Mouse (Mus musculus) ZHBTc4 (cell line): ENCODE results near the gene Ubxn11.
"Not testable (repeated sequence)": the region's sequence is repeated elsewhere in the genome, so short reads cannot be mapped to it uniquely, and the experiment has no call there.

ENCODE experiments used
- DNase-seq: peaks from one replicate; pipeline ENCODE4 v3.0.0-alpha.2; 2011; ENCODE audit warnings: low read depth, low spot score

Ubxn11 gene

DNA sequence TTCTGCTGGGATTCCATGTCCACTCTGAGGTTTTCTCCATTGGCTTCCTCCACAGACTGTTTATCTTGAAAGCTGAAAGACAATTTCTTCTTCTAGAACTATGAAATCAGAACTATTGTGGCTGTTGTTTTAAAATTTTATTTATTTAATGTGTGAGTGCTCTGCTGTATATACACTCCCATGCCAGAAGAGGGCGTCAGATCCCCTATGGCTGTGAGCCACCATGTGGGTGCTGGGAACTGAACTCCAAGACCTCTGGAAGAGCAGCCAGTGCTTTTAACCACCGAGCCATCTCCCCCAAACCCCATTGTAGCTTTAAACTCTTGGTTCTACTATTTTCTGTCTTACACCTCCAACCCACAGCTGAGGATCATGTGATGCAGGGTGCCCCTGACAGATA is 36.5 kb downstream of the Ubxn11 start:
- DNase-seq: peak; percentile 67

DNA sequence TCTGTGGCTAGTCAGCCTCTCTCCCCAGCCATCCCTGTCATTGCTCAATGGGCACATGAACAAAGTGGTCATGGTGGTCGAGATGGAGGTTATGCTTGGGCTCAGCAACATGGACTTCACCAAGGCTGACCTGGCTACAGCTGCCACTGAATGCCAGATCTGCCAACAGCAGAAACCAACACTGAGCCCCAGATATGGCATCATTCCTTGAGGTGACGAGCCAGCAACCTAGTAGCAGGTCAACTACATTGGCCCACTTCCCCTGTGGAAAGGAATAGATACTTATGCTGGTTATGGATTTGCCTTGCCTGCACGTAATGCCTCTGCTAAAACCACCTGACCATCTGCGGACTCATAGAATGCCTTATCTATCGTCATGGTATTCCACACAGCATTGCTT is 41.9 kb downstream of the Ubxn11 start:
- not testable (repeated sequence) for DNase-seq

DNA sequence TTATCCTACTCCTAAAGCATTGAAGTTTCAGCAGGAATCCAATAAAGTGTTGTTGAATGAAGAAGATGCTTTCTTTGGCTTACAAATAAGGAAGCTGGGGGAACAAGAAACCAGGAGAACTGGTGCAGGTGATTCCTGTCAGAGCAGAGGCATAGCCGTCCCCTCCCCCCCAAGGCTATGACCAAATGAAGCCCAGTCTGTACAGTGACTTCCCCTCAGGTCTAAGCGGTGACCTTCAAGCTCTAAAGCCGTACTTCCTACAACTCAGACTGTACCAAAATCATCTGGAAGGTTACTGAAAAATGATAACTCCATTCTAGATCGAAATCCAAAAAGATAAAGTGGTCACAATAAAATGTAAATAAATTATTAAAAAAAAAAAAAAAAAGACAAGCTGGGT is 47.0 kb downstream of the Ubxn11 start:
- peak; percentile 25 for DNase-seq

DNA sequence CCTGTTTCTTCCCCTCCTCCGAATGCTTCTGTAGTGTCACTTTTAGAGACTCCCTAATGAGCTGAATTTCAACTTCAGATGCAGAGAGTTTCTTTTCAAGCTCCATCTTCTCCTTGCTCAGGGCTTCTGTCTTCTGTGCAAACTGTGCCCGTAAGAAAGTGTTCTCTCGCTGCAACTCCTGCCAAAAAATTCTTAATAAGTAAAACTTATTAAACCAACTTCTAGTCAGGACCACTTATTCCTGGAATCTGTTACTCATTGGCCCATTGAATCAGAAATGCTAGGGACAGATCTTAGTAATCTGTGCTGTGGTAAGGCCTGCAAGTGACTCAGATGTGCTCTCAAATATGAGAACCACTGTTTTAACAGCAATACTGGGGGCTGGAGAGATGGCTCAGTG is 49.7 kb downstream of the Ubxn11 start:
- DNase-seq: no peak

DNA sequence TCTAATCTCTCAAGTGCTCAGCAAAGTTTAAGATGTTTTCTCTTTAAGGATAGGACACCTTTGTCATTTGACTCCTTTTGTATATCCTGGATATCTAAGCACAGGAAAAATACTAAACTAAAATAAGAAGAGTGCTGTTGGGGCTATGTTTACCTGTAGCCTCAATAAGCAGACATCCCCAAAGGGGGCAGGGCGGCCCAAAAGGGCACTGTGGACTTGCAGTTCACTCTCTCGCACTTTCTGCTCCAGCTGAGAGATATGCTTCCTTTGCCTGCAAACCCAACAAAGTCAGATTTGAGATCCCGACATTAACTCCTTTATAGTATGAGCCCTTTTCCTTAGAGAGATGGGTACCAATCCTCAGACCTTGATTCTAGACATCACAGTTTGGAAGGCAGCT is 51.3 kb downstream of the Ubxn11 start:
- DNase-seq: no peak

DNA sequence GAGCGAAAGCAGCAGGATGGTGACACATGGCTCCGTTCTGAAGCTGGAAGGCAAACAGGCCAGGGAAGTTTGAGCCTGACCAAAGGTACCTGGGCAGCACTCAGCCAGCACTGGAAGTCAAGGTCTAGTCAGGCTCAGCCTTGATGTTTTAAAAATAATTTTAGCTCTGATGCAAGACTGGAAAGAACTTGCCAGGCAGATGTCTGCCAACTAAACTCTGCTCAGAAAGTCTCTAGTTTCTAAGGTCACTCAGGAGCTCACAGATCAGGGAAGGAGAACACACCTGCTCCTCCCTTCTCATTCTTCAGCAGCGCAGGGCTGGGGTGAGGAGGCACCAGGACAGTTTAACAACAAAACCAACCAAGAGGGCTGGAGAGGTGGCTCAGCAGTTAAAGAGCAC is 52.0 kb downstream of the Ubxn11 start:
- DNase-seq: no peak

DNA sequence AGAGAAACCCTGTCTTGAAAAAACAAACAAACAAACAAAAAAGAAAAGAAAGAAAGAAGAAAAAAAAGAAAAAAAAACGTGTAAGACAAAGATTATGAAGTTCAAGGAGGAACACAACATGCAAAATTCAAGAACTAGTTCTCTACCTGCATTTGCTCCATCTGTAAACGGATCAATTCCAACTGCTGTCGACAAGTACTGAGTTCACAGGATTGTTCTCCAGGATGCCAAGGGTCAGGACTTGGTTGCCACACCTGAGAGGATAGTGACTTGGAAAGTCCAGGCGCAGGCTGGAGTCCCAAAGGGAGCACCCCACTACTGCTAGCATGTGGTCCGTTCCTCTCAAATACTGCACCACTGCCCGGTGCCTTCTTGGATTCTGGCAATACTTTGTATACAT is 53.2 kb downstream of the Ubxn11 start:
- no peak for DNase-seq

DNA sequence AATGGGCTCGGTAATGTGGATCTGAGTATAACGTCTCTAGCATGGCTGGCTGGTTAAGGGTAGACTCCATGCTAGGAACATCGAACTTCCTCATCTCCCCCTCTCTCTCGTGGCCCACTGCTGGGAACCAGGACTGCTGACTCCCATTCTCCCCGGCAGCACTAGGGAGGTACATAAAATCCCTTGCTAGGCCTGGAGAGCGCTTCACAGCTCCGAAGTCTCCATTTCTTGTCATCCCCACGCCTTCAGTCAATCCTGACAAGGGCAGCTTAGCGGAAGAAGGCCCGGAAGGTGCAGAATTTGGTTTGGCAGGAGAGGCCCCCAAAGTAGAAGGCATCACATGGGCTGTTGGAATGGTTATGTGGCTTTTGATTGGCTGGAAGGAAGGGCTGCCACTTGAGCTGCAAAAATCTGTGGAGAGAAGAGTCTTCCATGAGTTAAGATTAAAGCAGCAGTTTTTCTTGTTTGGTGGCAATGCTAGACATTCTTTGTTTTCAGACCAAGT is 53.6 kb downstream of the Ubxn11 start:
- DNase-seq: no peak

DNA sequence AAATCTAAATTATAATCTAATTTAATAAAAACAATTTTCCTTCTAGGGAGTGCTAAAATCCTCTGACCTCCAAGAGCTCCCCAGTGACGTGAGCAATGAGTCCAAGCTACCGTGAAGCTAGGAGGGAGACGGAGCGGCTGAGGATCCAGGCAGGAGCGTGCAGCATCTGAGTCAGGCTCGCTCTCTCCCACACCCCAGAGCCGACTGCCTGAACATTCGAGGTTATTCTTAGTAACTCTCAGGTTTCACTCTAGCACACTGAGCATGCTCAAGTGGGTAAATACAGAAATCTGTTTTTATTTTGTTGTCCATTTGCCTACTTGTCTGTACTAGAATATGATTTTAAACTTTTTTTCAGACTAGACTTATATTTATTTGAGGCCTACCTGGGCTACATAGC is 54.4 kb downstream of the Ubxn11 start:
- no peak for DNase-seq

DNA sequence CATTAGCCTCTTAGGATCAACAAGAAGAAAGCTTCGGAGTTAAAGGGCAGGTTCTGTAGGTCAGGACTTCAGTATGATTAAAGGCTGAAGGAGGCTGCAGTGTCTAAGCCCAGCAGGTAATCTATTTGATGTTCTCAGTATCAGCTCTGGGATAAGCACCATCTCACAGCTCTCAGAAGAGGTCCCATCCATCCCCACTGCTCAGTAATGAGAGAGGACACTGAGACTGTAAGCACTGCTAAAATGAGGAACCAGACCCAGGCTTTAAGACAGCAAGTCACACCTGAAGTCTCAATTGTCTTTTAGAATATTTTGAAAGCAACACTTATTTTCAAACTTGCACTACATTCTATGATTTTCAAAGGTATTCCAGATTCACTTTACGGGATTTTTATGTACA is 55.2 kb downstream of the Ubxn11 start:
- no peak for DNase-seq

DNA sequence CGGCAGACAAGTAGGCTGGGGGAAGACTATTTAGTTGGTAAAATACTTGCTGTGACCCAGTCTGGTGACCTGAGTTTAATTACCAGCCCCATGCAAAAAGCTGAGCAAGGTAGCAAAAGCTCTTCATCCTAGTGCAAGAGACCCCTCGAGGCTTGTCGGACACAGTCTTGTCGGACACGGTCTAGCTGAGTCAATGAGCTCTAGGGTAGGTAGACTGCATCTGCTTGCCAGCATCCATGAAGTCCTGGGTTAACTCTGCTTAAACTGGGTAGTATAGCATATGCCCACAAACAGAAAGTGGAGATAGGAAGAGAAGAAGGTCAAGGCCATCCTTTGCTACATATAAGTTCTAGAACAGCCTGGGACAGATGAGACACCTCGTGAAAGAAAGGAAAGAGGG is 56.4 kb downstream of the Ubxn11 start:
- DNase-seq: no peak

DNA sequence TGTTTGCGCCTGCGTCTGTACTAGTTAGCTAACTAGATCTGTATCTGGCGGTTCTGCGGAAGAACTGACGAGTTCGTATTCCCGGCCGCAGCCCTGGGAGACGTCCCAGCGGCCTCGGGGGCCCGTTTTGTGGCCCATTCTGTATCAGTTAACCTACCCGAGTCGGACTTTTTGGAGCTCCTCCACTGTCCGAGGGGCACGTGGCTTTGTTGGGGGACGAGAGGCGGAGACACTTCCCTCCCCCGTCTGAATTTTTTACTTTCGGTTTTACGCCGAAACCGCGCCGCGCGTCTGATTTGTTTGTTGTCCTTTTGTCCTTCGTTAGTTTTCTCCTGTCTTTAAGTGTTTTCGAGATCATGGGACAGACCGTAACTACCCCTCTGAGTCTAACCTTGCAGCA is 57.7 kb downstream of the Ubxn11 start:
- not testable (repeated sequence) for DNase-seq

DNA sequence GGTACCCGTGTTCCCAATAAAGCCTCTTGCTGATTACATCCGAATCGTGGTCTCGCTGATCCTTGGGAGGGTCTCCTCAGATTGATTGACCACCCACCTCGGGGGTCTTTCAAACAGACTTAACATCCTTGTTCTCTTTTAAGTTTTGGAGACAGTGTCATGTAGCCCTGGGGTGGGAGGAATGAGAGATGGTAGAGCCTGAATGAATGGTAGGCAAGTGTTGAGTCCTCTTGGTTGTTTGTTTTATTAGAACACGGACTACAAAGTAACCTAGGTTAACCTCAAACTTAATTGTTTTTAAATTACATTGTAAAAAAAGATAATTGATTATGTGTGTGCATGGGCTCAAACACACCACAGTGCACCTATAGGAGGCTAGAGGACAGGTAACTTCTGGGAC is 62.2 kb downstream of the Ubxn11 start:
- no peak for DNase-seq

DNA sequence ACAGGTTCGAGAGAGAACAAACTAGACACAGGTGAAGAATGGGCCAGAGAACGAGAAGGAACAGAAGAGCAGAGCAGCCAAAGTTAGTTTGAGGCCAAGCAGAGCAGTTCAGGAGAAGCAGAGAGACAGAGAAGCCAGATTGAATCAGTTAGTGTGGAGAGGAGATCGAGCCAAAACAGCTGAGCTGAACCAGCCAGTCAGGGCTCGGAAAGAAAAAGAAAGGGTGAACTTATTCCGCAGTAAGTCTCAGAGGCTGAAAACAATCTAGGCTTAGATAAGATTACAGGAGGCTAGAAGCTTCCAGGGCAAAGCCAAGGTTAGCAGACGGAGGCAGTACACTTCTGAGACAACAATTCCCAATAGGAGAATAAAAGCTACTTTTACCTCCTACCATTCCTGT is 62.7 kb downstream of the Ubxn11 start:
- DNase-seq: no peak

DNA sequence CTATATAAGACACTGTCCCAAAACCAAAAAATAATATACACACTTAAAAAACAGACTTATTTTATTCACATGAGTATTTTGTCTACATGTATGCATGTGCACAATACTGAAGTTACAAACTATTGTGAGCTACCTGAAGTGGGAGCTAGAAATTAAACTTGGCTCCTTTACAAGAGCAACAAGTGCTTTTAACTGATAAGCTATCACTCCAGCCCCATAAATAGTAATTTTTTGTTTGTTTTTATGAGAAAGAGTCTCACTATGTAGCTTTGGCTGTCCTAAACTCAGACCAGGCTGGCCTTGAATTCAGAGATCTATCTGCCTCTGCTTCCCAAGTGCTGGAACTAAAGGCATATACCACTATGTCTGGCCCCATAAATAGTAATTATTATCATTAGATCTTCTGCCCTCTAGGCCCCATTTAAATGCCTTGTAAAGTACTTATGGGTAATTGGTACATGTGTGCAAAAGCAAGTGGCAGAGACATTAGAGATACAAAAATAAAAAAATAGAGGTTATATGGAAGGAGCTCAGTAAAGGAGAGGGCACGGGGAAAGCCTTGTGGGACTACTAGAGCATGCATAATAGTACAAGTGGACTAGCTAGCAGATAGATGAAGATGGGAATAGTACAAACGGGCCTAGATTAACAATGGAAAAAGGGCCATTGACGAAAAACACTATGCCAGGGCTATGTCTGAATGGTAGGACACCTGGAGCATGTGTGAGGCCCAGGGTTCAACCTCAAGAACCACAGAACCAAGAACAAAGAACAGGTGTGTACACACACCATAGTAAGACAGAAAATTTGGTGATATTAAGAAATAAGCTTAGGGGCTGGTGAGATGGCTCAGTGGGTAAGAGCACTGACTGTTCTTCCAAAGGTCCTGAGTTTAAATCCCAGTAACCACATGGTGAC is 63.4 kb downstream of the Ubxn11 start:
- DNase-seq: no peak

DNA sequence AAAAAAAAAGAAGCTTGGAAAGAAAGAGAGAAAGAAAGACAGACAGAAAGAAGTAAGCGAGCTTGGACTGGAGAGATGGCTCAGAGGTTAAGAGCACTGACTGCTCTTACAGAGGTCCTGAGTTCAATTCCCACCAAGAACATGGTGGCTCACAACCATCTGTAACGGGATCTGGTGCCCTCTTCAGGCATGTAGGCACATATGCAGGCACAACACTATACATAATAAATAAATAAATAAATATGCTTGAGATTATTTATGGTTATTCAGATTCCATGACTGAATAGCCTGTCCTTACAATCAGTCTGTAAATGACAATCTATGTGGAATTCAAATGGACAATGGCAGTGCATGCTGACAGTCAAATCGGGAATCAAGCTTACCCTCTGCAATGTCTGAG is 64.5 kb downstream of the Ubxn11 start:
- DNase-seq: peak; percentile 35

DNA sequence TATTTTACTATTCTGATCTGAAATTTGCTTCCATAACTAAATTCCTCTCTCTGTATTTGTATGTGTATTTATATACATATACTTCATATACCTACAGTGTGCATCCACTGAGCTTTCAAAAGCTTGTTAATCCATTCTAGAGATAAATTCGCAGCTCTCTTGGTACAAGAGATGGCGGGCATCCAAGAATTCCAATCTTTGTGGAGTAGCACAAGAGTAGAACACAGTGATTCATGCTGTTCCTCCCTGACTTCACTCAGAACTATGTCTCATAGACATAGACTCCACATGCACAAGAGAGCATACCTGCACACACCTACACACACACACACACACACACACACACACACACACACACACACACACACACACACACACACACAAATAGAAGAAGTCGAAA is 70.0 kb downstream of the Ubxn11 start:
- DNase-seq: no peak
